Comparison of ENCODE assay signal across 18 mouse cellular contexts in the genomic region with DNA sequence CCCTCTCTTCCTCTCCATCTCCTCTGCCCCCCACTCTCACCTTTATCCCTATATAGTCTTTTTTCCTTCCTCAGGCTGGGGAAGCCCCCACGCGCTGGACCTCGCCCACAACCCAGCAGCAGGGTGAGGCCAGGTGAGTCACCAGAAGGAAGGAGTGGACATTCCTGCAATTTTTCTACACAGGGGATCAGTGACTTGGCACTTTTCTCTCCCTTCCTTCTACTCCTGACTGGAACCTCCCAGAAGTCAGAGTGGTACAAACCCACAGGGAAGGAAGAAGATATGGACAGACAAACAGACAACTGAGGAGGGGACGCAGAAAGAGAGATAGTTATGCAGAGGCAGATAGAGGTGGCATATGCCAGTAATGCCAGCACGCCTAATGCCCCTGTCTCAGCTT. TPM values are rescaled to one million over a fixed set of nuclear protein-coding genes. Genes with fewer than 3 reads are reported as not detected.
DNase-seq lines count a peak whose midpoint lies in the region; ATAC-seq and TF ChIP-seq lines count a peak whose summit lies in the region.
"Had no signal": no experiment of that assay in that cellular context is flagged by ENCODE, and none has a peak within 500 bp of the region (broad histone marks: within the 10 kb centered on the region; RNA-seq: fewer than 3 reads in every experiment).

No protein-coding gene starts in this region.

- TF ChIP-seq CTCF in E14TG2a.4 (conservative IDR thresholded peaks at IDR 0.05; ENCODE audit: low read length) = no peak
- TF ChIP-seq CTCF in embryonic fibroblast, embryonic 13.5 days (IDR thresholded peaks at IDR 0.05; ENCODE audit: borderline replicate concordance, insufficient read depth, low read length) = no peak
- TF ChIP-seq CTCF in small intestine, adult 2 months (IDR thresholded peaks at IDR 0.05; ENCODE audit: extremely low read depth, insufficient read length, insufficient replicate concordance, low read depth, low read length) = no peak

- no peak overlapping the region for H3K4me2 ChIP-seq in liver, embryonic 15.5 days
- H3K4me2 ChIP-seq: embryonic facial prominence, embryonic 12.5 days; forebrain, embryonic 13.5 days; heart, embryonic 15.5 days; hindbrain, embryonic 15.5 days had no signal

- H3K27ac ChIP-seq in liver, embryonic 15.5 days (replicated peaks) = peak overlapping the region; percentile 9; the same call in 1 of the 2 replicates
- peak overlapping the region; percentile 67 for H3K27ac ChIP-seq in embryonic fibroblast, embryonic 13.5 days (ENCODE audit: insufficient read depth, low read length)
- H3K27ac ChIP-seq in small intestine, adult 2 months (ENCODE audit: insufficient read depth, low read depth, low read length) = peak overlapping the region; percentile 32
- H3K27ac ChIP-seq: embryonic facial prominence, embryonic 12.5 days; forebrain, embryonic 13.5 days; heart, embryonic 15.5 days; hindbrain, embryonic 15.5 days; liver, embryonic 14.5 days had no signal

- H3K9ac ChIP-seq in liver, embryonic 15.5 days = no peak overlapping the region
- H3K9ac ChIP-seq: embryonic facial prominence, embryonic 12.5 days; forebrain, embryonic 13.5 days; heart, embryonic 15.5 days; hindbrain, embryonic 15.5 days; liver, embryonic 14.5 days had no signal

- 57% methylated on average over 5 of the region's 5 CpGs for WGBS in liver, embryonic 15.5 days (ENCODE audit: insufficient replicate concordance)
- WGBS in small intestine, adult 2 months = 38% methylated on average over 5 of the region's 5 CpGs

- peaks cover 22% of the 10 kb centered on the region for H3K27me3 ChIP-seq in liver, embryonic 15.5 days
- peaks cover 14% of the 10 kb centered on the region for H3K27me3 ChIP-seq in E14TG2a.4 (ENCODE audit: insufficient read depth, low read length)
- peaks cover 4% of the 10 kb centered on the region; the same call in 1 of the 2 replicates for H3K27me3 ChIP-seq in small intestine, adult 2 months (ENCODE audit: control insufficient read depth, insufficient read depth, low read length)
- H3K27me3 ChIP-seq: hindbrain, embryonic 15.5 days had no signal

- no peak for DNase-seq in liver
- DNase-seq in frontal cortex, postnatal 25 days (ENCODE audit: low spot score in 2 of 2) = no peak
- DNase-seq: cerebellum, postnatal 14 days; kidney, postnatal 4 days; thymus, adult 2 months had no signal

- no peak overlapping the region for H3K4me3 ChIP-seq in liver, embryonic 15.5 days (replicated peaks)
- peak overlapping the region; percentile 35 for H3K4me3 ChIP-seq in E14TG2a.4 (replicated peaks; ENCODE audit: low read length)
- H3K4me3 ChIP-seq in embryonic fibroblast, embryonic 13.5 days (ENCODE audit: insufficient read depth, low read length) = no peak overlapping the region
- no peak overlapping the region for H3K4me3 ChIP-seq in small intestine, adult 2 months (ENCODE audit: low read depth, low read length)
- H3K4me3 ChIP-seq: embryonic facial prominence, embryonic 12.5 days; forebrain, embryonic 13.5 days; heart, embryonic 15.5 days; hindbrain, embryonic 15.5 days had no signal

- no peak for TF ChIP-seq POLR2A in embryonic fibroblast, embryonic 13.5 days (IDR thresholded peaks at IDR 0.05; ENCODE audit: low read depth, low read length)
- no peak for TF ChIP-seq POLR2A in small intestine, adult 2 months (IDR thresholded peaks at IDR 0.05; ENCODE audit: low read depth, low read length)

- H3K36me3 ChIP-seq in liver, embryonic 15.5 days (replicated peaks) = no peaks in the 10 kb centered on the region
- no peaks in the 10 kb centered on the region for H3K36me3 ChIP-seq in E14TG2a.4 (ENCODE audit: insufficient read depth, low read length)
- no peaks in the 10 kb centered on the region for H3K36me3 ChIP-seq in small intestine, adult 2 months (ENCODE audit: control insufficient read depth, insufficient read depth, low read length)
- H3K36me3 ChIP-seq: embryonic facial prominence, embryonic 12.5 days; heart, embryonic 15.5 days; hindbrain, embryonic 15.5 days had no signal

- H3K4me1 ChIP-seq in liver, embryonic 15.5 days (replicated peaks) = peaks cover 18% of the 10 kb centered on the region; the same call in 1 of the 2 replicates
- peaks cover 85% of the 10 kb centered on the region for H3K4me1 ChIP-seq in E14TG2a.4 (replicated peaks; ENCODE audit: low read depth, low read length)
- peaks cover 15% of the 10 kb centered on the region for H3K4me1 ChIP-seq in embryonic fibroblast, embryonic 13.5 days (ENCODE audit: control insufficient read depth, insufficient read depth, low read length)
- H3K4me1 ChIP-seq in small intestine, adult 2 months (ENCODE audit: control insufficient read depth, insufficient read depth, insufficient read length, low read length) = peaks cover 25% of the 10 kb centered on the region

- no peaks in the 10 kb centered on the region for H3K9me3 ChIP-seq in liver, embryonic 15.5 days (replicated peaks)
- no peaks in the 10 kb centered on the region for H3K9me3 ChIP-seq in E14TG2a.4 (ENCODE audit: low read length)
- H3K9me3 ChIP-seq: embryonic facial prominence, embryonic 12.5 days; forebrain, embryonic 13.5 days; heart, embryonic 15.5 days; hindbrain, embryonic 15.5 days had no signal

- ATAC-seq in liver, embryonic 15.5 days (ENCODE audit: insufficient read depth) = no peak
- ATAC-seq in monocyte, adult 5-6 weeks (replicated peaks; ENCODE audit: insufficient number of reproducible peaks, low FRiP score, low TSS enrichment, poor library complexity, severe bottlenecking) = no peak
- ATAC-seq: forebrain, embryonic 13.5 days had no signal

RNA-seq across cellular contexts. Expression of a gene that starts 2.8 kb away (rescaled TPM):
- 5.8 and 6.5 TPM in 2 replicates for polyA plus RNA-seq in liver, embryonic 15.5 days (2015; fragmentation: Nextera tagmentation; extraction: Ambion mirVana)
- 35.2 and 70.2 TPM in 2 replicates for polyA plus RNA-seq in embryonic fibroblast, embryonic 13.5 days (2011; ENCODE audit: insufficient read length, low read depth, missing spikeins)
- polyA plus RNA-seq in small intestine, adult 2 months (2012; rRNA removed) = 9.9 and 15.8 TPM in 2 replicates
- 286 to 300 TPM (median 297 TPM) in 3 replicates for total RNA-seq in monocyte, adult 5-6 weeks (2017)

RNA-seq across cellular contexts. Expression of a gene that starts 7.3 kb away (rescaled TPM):
- polyA plus RNA-seq in liver, embryonic 15.5 days (2015; fragmentation: Nextera tagmentation; extraction: Ambion mirVana) = 0.18 TPM in 1 of 2 replicates, not detected in the other
- polyA plus RNA-seq in embryonic fibroblast, embryonic 13.5 days (2011; ENCODE audit: insufficient read length, low read depth, missing spikeins) = not detected in 2 replicates
- 0.05 and 0.37 TPM in 2 replicates for polyA plus RNA-seq in small intestine, adult 2 months (2012; rRNA removed)
- 1.7 TPM in 1 of 3 replicates, not detected in the others for total RNA-seq in monocyte, adult 5-6 weeks (2017)
- total RNA-seq: CH12.LX had no signal
- polyA plus RNA-seq: embryonic facial prominence, embryonic 12.5 days; heart, embryonic 15.5 days; hindbrain, embryonic 15.5 days; liver, embryonic 14.5 days had no signal

RNA-seq across cellular contexts. Expression of a gene that starts 22.4 kb away (rescaled TPM):
- 0.20 and 0.25 TPM in 2 replicates for polyA plus RNA-seq in liver, embryonic 15.5 days (2015; fragmentation: Nextera tagmentation; extraction: Ambion mirVana)
- polyA plus RNA-seq in embryonic fibroblast, embryonic 13.5 days (2011; ENCODE audit: insufficient read length, low read depth, missing spikeins) = 1.2 and 3.3 TPM in 2 replicates
- 2.9 and 4.7 TPM in 2 replicates for polyA plus RNA-seq in small intestine, adult 2 months (2012; rRNA removed)
- total RNA-seq in monocyte, adult 5-6 weeks (2017) = not detected in 3 replicates

RNA-seq across cellular contexts. Expression of a gene that starts 47.4 kb away (rescaled TPM):
- 4.2 and 4.5 TPM in 2 replicates for polyA plus RNA-seq in liver, embryonic 15.5 days (2015; fragmentation: Nextera tagmentation; extraction: Ambion mirVana)
- polyA plus RNA-seq in embryonic fibroblast, embryonic 13.5 days (2011; ENCODE audit: insufficient read length, low read depth, missing spikeins) = 5.6 and 8.9 TPM in 2 replicates
- 6.4 and 15.7 TPM in 2 replicates for polyA plus RNA-seq in small intestine, adult 2 months (2012; rRNA removed)
- 0.95 TPM in 1 of 3 replicates, not detected in the others for total RNA-seq in monocyte, adult 5-6 weeks (2017)

RNA-seq across cellular contexts. Expression of a gene that starts 52.8 kb away (rescaled TPM):
- polyA plus RNA-seq in liver, embryonic 15.5 days (2015; fragmentation: Nextera tagmentation; extraction: Ambion mirVana) = not detected in 2 replicates
- polyA plus RNA-seq in embryonic fibroblast, embryonic 13.5 days (2011; ENCODE audit: insufficient read length, low read depth, missing spikeins) = not detected in 2 replicates
- polyA plus RNA-seq in small intestine, adult 2 months (2012; rRNA removed) = not detected in 2 replicates
- 1.1 TPM in 1 of 3 replicates, not detected in the others for total RNA-seq in monocyte, adult 5-6 weeks (2017)
- total RNA-seq: gastrocnemius, postnatal 14 days; left cerebral cortex, postnatal 10 days had no signal
- polyA plus RNA-seq: liver, embryonic 14.5 days had no signal

Comparison
In these comparisons a context has a peak if more than half of its experiments do, and no peak if none do; other contexts are left out.
1. H3K27ac ChIP-seq: peak in every context shown above with its lines; median percentile 67 in embryonic fibroblast, embryonic 13.5 days; 32 in small intestine, adult 2 months; 9 in liver, embryonic 15.5 days.